Mouse (Mus musculus): ENCODE measurements around the gene Umod. TPM values are rescaled to one million over a fixed set of nuclear protein-coding genes. Genes with fewer than 3 reads are reported as not detected.

Umod gene
- not detected in 2 replicates for polyA plus RNA-seq (2015; fragmentation: Nextera tagmentation; extraction: Ambion mirVana)

GRCm38 (mm10) chr7:119479256-119479655 is at the start of gene Umod:
Umod (minus strand) TSS chr7:119479282.
- no peaks in the 10 kb centered on the region for H3K27me3 ChIP-seq
- H3K9me3 ChIP-seq (replicated peaks): no peaks in the 10 kb centered on the region
- no peak for ATAC-seq (ENCODE audit: insufficient read depth)
- H3K36me3 ChIP-seq (replicated peaks): no peaks in the 10 kb centered on the region
- no peak within 1 kb of the TSS for H3K9ac ChIP-seq
- no peak within 1 kb of the TSS for H3K27ac ChIP-seq (replicated peaks)
- H3K4me3 ChIP-seq (replicated peaks): no peak within 1 kb of the TSS
- H3K4me1 ChIP-seq (replicated peaks): no peaks in the 10 kb centered on the region
- H3K4me2 ChIP-seq: no peak within 1 kb of the TSS

DNA sequence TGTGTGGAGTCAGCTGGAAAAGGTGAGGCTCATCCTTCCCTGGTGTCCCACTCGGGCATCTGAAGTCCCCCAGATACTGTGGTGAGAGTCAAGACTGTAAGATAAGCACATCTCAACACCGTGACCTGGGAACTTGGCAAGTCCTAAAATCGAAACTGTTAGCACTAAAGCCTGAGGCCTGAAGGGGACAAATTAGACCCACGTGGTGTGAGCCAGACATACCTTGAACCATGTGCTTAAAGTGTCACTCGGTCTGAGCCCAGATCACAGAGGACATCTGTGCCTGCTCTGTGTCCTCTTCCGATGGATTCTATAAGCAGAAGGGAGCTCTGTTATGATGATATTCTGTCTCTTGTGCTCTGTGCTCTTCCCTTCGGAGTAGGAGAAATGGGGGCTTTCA is 49.5 kb upstream of the Umod start:
- H3K27me3 ChIP-seq: no peaks in the 10 kb centered on the region
- H3K27ac ChIP-seq (replicated peaks): no peak overlapping the region
- peaks cover 5% of the 10 kb centered on the region for H3K4me1 ChIP-seq (replicated peaks)
- WGBS (ENCODE audit: insufficient replicate concordance): 52% methylated on average over 7 of the region's 7 CpGs
- no peaks in the 10 kb centered on the region for H3K9me3 ChIP-seq (replicated peaks)
- H3K9ac ChIP-seq: no peak overlapping the region
- no peaks in the 10 kb centered on the region for H3K36me3 ChIP-seq (replicated peaks)
- no peak overlapping the region for H3K4me2 ChIP-seq
- H3K4me3 ChIP-seq (replicated peaks): no peak overlapping the region
- no peak for ATAC-seq (ENCODE audit: insufficient read depth)

- Histone ChIP-seq H3K27me3 (no peaks in the 10 kb centered on the region), H3K9ac (no peak overlapping the region), H3K36me3 (replicated peaks) (no peaks in the 10 kb centered on the region), H3K27ac (replicated peaks) (no peak overlapping the region), H3K4me3 (replicated peaks) (no peak overlapping the region), H3K4me1 (replicated peaks) (peaks cover 5% of the 10 kb centered on the region), H3K4me2 (no peak overlapping the region), H3K9me3 (replicated peaks) (no peaks in the 10 kb centered on the region)
- 53% methylated on average over 2 of the region's 2 CpGs for WGBS (ENCODE audit: insufficient replicate concordance)
- no peak for ATAC-seq (ENCODE audit: insufficient read depth)
Measured at GRCm38 (mm10) chr7:119527548-119527947, 48.5 kb upstream of the Umod start.

GRCm38 (mm10) chr7:119527135-119527534 is 48.1 kb upstream of the Umod start:
- H3K9ac ChIP-seq: no peak overlapping the region
- 55% methylated on average over 1 of the region's 1 CpGs for WGBS (ENCODE audit: insufficient replicate concordance)
- no peak overlapping the region for H3K4me2 ChIP-seq
- ATAC-seq (ENCODE audit: insufficient read depth): no peak
- H3K27ac ChIP-seq (replicated peaks): no peak overlapping the region
- H3K27me3 ChIP-seq: no peaks in the 10 kb centered on the region
- no peaks in the 10 kb centered on the region for H3K9me3 ChIP-seq (replicated peaks)
- H3K36me3 ChIP-seq (replicated peaks): no peaks in the 10 kb centered on the region
- H3K4me3 ChIP-seq (replicated peaks): no peak overlapping the region
- H3K4me1 ChIP-seq (replicated peaks): peaks cover 5% of the 10 kb centered on the region

DNA sequence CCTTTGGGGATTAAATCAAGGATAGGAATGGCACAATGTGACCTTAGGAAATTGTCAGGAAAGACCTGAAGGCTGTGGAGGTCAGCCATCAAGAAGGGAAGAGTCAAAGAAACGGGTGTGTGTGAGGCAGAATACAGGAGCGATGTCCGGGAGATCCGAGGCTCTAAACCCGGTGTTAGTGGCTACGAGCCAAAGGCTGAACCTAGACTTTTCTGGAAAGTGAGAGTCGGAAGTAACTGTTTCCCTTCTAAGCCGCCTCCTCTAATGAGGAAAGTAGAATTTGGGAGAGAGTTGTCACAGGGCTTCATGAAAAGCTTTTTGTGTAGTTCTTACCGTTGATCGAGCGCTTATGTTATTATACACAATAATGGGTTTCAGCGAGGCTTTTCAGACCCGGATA is 47.4 kb upstream of the Umod start:
- Histone ChIP-seq H3K9me3 (replicated peaks) (no peaks in the 10 kb centered on the region), H3K4me3 (replicated peaks) (no peak overlapping the region), H3K4me1 (replicated peaks) (peaks cover 5% of the 10 kb centered on the region), H3K27me3 (no peaks in the 10 kb centered on the region), H3K9ac (no peak overlapping the region), H3K36me3 (replicated peaks) (no peaks in the 10 kb centered on the region), H3K4me2 (no peak overlapping the region), H3K27ac (replicated peaks) (no peak overlapping the region)
- no peak for ATAC-seq (ENCODE audit: insufficient read depth)
- WGBS (ENCODE audit: insufficient replicate concordance): 71% methylated on average over 13 of the region's 13 CpGs

DNA sequence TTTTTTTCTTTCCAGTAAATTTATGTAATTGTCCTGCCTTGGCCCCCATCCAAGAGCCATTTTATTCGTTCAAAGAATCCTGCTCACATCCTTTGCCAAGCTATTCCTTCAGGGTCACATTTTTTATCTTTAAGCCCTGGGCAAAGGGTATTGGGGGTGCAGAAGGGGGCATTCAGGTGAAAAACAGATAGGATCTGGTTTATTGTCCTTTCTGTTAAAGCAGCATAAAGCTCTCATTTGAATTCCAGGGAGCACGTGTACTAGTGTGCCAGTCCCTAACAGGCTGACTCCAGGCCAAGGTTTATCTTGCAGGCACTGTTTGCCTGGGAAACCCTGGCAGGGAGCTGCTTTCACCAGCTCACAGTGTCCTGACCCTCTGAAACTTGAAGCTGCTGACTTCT is 46.8 kb upstream of the Umod start:
- no peaks in the 10 kb centered on the region for H3K9me3 ChIP-seq (replicated peaks)
- H3K4me2 ChIP-seq: no peak overlapping the region
- H3K4me1 ChIP-seq (replicated peaks): peaks cover 5% of the 10 kb centered on the region
- no peak overlapping the region for H3K27ac ChIP-seq (replicated peaks)
- H3K4me3 ChIP-seq (replicated peaks): no peak overlapping the region
- no peaks in the 10 kb centered on the region for H3K36me3 ChIP-seq (replicated peaks)
- H3K27me3 ChIP-seq: no peaks in the 10 kb centered on the region
- no peak overlapping the region for H3K9ac ChIP-seq
- ATAC-seq (ENCODE audit: insufficient read depth): no peak
- WGBS (ENCODE audit: insufficient replicate concordance): 36% methylated on average over 2 of the region's 2 CpGs

GRCm38 (mm10) chr7:119523389-119523788 is 44.3 kb upstream of the Umod start, which contains the start of gene Pdilt:
Pdilt (minus strand) TSS chr7:119523489.
- no peak for ATAC-seq (ENCODE audit: insufficient read depth)
- Histone ChIP-seq H3K36me3 (replicated peaks) (no peaks in the 10 kb centered on the region), H3K9ac (no peak within 1 kb of the TSS), H3K4me3 (replicated peaks) (no peak within 1 kb of the TSS), H3K9me3 (replicated peaks) (no peaks in the 10 kb centered on the region), H3K27me3 (no peaks in the 10 kb centered on the region), H3K27ac (replicated peaks) (no peak within 1 kb of the TSS), H3K4me2 (no peak within 1 kb of the TSS), H3K4me1 (replicated peaks) (peaks cover 5% of the 10 kb centered on the region)
- 41% methylated on average over 4 of the region's 4 CpGs for WGBS (ENCODE audit: insufficient replicate concordance)

DNA sequence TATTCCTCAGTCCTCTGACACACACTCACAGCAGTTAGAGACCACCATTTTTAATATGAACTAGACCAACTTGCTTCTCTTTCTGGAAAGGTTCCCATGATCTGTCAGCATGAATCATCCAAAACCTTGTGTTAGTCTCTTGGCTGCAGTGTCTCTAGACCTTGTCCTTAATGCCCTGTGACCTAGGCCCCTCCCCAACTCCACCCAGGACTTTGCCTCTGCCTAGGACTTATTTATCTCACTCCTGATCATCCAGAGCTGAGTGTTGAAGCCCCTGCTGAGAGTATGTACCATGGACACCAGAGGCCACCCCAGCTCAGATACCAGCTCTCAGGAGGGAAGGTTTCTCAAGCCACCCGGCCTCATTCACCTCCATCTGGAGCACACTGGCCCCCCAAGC is 43.3 kb upstream of the Umod start:
- ATAC-seq (ENCODE audit: insufficient read depth): no peak

GRCm38 (mm10) chr7:119521816-119522215 is 42.7 kb upstream of the Umod start:
- WGBS (ENCODE audit: insufficient replicate concordance): 53% methylated on average over 3 of the region's 3 CpGs
- H3K27me3 ChIP-seq: no peaks in the 10 kb centered on the region
- no peaks in the 10 kb centered on the region for H3K4me1 ChIP-seq (replicated peaks)
- no peaks in the 10 kb centered on the region for H3K9me3 ChIP-seq (replicated peaks)
- H3K27ac ChIP-seq (replicated peaks): no peak overlapping the region
- H3K9ac ChIP-seq: no peak overlapping the region
- H3K36me3 ChIP-seq (replicated peaks): no peaks in the 10 kb centered on the region
- no peak for ATAC-seq (ENCODE audit: insufficient read depth)
- no peak overlapping the region for H3K4me2 ChIP-seq
- no peak overlapping the region for H3K4me3 ChIP-seq (replicated peaks)

More for the DNA sequence above, 43.3 kb upstream of the Umod start:
- H3K4me3 ChIP-seq (replicated peaks): no peak overlapping the region
- H3K9me3 ChIP-seq (replicated peaks): no peaks in the 10 kb centered on the region
- H3K4me1 ChIP-seq (replicated peaks): peaks cover 3% of the 10 kb centered on the region
- no peaks in the 10 kb centered on the region for H3K36me3 ChIP-seq (replicated peaks)
- no peak overlapping the region for H3K9ac ChIP-seq
- no peak overlapping the region for H3K4me2 ChIP-seq
- H3K27me3 ChIP-seq: no peaks in the 10 kb centered on the region
- H3K27ac ChIP-seq (replicated peaks): no peak overlapping the region
- WGBS (ENCODE audit: insufficient replicate concordance): 65% methylated on average over 1 of the region's 1 CpGs

DNA sequence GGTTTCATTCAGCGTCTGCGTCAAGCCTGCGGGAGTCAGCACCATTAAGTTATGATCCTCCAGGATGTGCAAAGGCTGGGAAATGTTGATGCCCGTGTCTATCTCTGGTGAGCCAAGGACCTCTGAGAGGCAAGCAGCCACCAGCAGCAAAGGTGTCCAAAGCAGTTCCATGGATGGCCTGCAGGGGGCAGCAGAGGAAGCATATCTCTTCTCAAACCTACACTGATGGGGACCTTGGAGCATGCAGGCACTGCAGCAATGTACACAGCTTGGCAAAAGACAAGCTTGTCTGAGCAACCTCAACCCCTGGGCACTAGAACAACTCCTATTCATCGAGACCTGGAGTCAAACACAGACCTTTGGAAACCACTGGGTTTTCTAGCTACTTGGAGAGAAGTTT is 40.6 kb upstream of the Umod start:
- H3K9me3 ChIP-seq (replicated peaks): no peaks in the 10 kb centered on the region
- ATAC-seq (ENCODE audit: insufficient read depth): no peak
- H3K4me2 ChIP-seq: no peak overlapping the region
- H3K27me3 ChIP-seq: no peaks in the 10 kb centered on the region
- no peak overlapping the region for H3K4me3 ChIP-seq (replicated peaks)
- H3K9ac ChIP-seq: no peak overlapping the region
- H3K36me3 ChIP-seq (replicated peaks): no peaks in the 10 kb centered on the region
- 32% methylated on average over 5 of the region's 5 CpGs for WGBS (ENCODE audit: insufficient replicate concordance)
- H3K27ac ChIP-seq (replicated peaks): no peak overlapping the region
- no peaks in the 10 kb centered on the region for H3K4me1 ChIP-seq (replicated peaks)

GRCm38 (mm10) chr7:119519163-119519562 is 40.1 kb upstream of the Umod start, which contains the start of gene Acsm5:
Acsm5 (plus strand) TSS chr7:119519463.
- ATAC-seq (ENCODE audit: insufficient read depth): no peak
- Histone ChIP-seq H3K4me1 (replicated peaks) (no peaks in the 10 kb centered on the region), H3K4me2 (no peak within 1 kb of the TSS), H3K4me3 (replicated peaks) (no peak within 1 kb of the TSS), H3K36me3 (replicated peaks) (no peaks in the 10 kb centered on the region), H3K9me3 (replicated peaks) (no peaks in the 10 kb centered on the region), H3K9ac (no peak within 1 kb of the TSS), H3K27me3 (no peaks in the 10 kb centered on the region), H3K27ac (replicated peaks) (no peak within 1 kb of the TSS)
- WGBS (ENCODE audit: insufficient replicate concordance): 49% methylated on average over 5 of the region's 5 CpGs

- Histone ChIP-seq H3K4me2 (no peak overlapping the region), H3K4me1 (replicated peaks) (no peaks in the 10 kb centered on the region), H3K27me3 (no peaks in the 10 kb centered on the region), H3K9ac (no peak overlapping the region), H3K36me3 (replicated peaks) (no peaks in the 10 kb centered on the region), H3K4me3 (replicated peaks) (no peak overlapping the region), H3K27ac (replicated peaks) (no peak overlapping the region), H3K9me3 (replicated peaks) (no peaks in the 10 kb centered on the region)
- WGBS (ENCODE audit: insufficient replicate concordance): 64% methylated on average over 7 of the region's 7 CpGs
- ATAC-seq (ENCODE audit: insufficient read depth): no peak
Measured at GRCm38 (mm10) chr7:119516272-119516558, 37.1 kb upstream of the Umod start.

Measured in liver, embryonic 15.5 days (tissue).